Comparison of ENCODE assay signal across 19 mouse cellular contexts in genomic region chr2:26434791-26435572, GRCm38 (mm10). TPM values are rescaled to one million over a fixed set of nuclear protein-coding genes. Genes with fewer than 3 reads are reported as not detected.
A peak's percentile ranks its signal among the peaks of the same experiment; 100 is the strongest.
DNase-seq lines count a peak whose midpoint lies in the region; ATAC-seq and TF ChIP-seq lines count a peak whose summit lies in the region.
"Had no signal": no experiment of that assay in that cellular context is flagged by ENCODE, and none has a peak within 500 bp of the region (broad histone marks: within the 10 kb centered on the region; RNA-seq: fewer than 3 reads in every experiment).

No protein-coding gene starts in this region.

- no peaks in the 10 kb centered on the region for H3K27me3 ChIP-seq in kidney, postnatal 0 days (ENCODE audit: insufficient read depth, low read length)
- H3K27me3 ChIP-seq in liver, embryonic 11.5 days (replicated peaks; ENCODE audit: control insufficient read depth, insufficient read depth, low read length): no peaks in the 10 kb centered on the region
- no peaks in the 10 kb centered on the region for H3K27me3 ChIP-seq in small intestine, adult 2 months (ENCODE audit: control insufficient read depth, insufficient read depth, low read length)
- H3K27me3 ChIP-seq: embryonic facial prominence, embryonic 13.5 days; megakaryocyte, embryonic 14.5 days had no signal

- H3K36me3 ChIP-seq in kidney, postnatal 0 days (ENCODE audit: insufficient read depth, low read length): peaks cover 69% of the 10 kb centered on the region
- peaks cover 51% of the 10 kb centered on the region for H3K36me3 ChIP-seq in liver, embryonic 11.5 days (ENCODE audit: control insufficient read depth, insufficient read depth, low read length)
- peaks cover 61% of the 10 kb centered on the region for H3K36me3 ChIP-seq in small intestine, adult 2 months (ENCODE audit: control insufficient read depth, insufficient read depth, low read length)

- peak overlapping the region; percentile 39; the same call in 1 of the 2 replicates for H3K27ac ChIP-seq in gastrocnemius, adult 2 months
- H3K27ac ChIP-seq in kidney, postnatal 0 days: peak overlapping the region; percentile 14
- peak overlapping the region; percentile 9; the same call in 1 of the 2 replicates for H3K27ac ChIP-seq in liver, embryonic 11.5 days (ENCODE audit: low read depth, low read length)
- peak overlapping the region; percentile 76 for H3K27ac ChIP-seq in small intestine, adult 2 months (ENCODE audit: insufficient read depth, low read depth, low read length)
- no peak overlapping the region for H3K27ac ChIP-seq in left cerebral cortex, adult 2 months
- H3K27ac ChIP-seq: embryonic facial prominence, embryonic 13.5 days; hindbrain, embryonic 10.5 days; hindbrain, postnatal 0 days had no signal

- no peak overlapping the region for H3K9ac ChIP-seq in kidney, postnatal 0 days (ENCODE audit: low read depth, low read length)
- H3K9ac ChIP-seq in liver, embryonic 11.5 days (ENCODE audit: low read depth, low read length): no peak overlapping the region
- H3K9ac ChIP-seq: embryonic facial prominence, embryonic 13.5 days had no signal

- 93% methylated on average over 7 of the region's 7 CpGs for WGBS in kidney, postnatal 0 days
- WGBS in liver, embryonic 11.5 days: 83% methylated on average over 7 of the region's 7 CpGs
- WGBS in small intestine, adult 2 months: 77% methylated on average over 7 of the region's 7 CpGs

- ATAC-seq in kidney, postnatal 0 days (replicated peaks; ENCODE audit: low FRiP score, low read depth): peak; percentile 80
- peak; percentile 47 for ATAC-seq in liver, embryonic 11.5 days (replicated peaks; ENCODE audit: low FRiP score)
- ATAC-seq: forebrain, embryonic 14.5 days; hindbrain, postnatal 0 days had no signal

- TF ChIP-seq CTCF in gastrocnemius, adult 2 months (IDR thresholded peaks at IDR 0.05): no peak
- no peak for TF ChIP-seq CTCF in kidney, postnatal 0 days (IDR thresholded peaks at IDR 0.05; ENCODE audit: low read depth)
- TF ChIP-seq CTCF in small intestine, adult 2 months (IDR thresholded peaks at IDR 0.05; ENCODE audit: extremely low read depth, insufficient read length, insufficient replicate concordance, low read depth, low read length): no peak
- no peak for TF ChIP-seq CTCF in left cerebral cortex, adult 2 months (IDR thresholded peaks at IDR 0.05)

- H3K4me2 ChIP-seq in kidney, postnatal 0 days (ENCODE audit: low read length): no peak overlapping the region
- 0 out of 2 replicates have a peak overlapping the region, but pooled peaks have one; percentile 21 for H3K4me2 ChIP-seq in liver, embryonic 11.5 days
- H3K4me2 ChIP-seq: embryonic facial prominence, embryonic 13.5 days had no signal

- H3K9me3 ChIP-seq in kidney, postnatal 0 days (replicated peaks; ENCODE audit: low read length): no peaks in the 10 kb centered on the region
- H3K9me3 ChIP-seq in liver, embryonic 11.5 days (ENCODE audit: control insufficient read depth, low read length): no peaks in the 10 kb centered on the region
- H3K9me3 ChIP-seq: embryonic facial prominence, embryonic 13.5 days; hindbrain, embryonic 10.5 days; megakaryocyte, embryonic 14.5 days had no signal

- intact Hi-C loops in gastrocnemius, adult 2 months (cut with DNase I): no loop called here
- intact Hi-C loops in gastrocnemius, postnatal 36 days (cut with DNase I): no loop called here
- intact Hi-C loops in left cerebral cortex, adult 2 months (cut with DNase I): no loop called here
- intact Hi-C loops in left cerebral cortex, postnatal 10 days (cut with DNase I): no loop called here

- TF ChIP-seq POLR2A in small intestine, adult 2 months (IDR thresholded peaks at IDR 0.05; ENCODE audit: low read depth, low read length): no peak

- no peaks in the 10 kb centered on the region for H3K4me1 ChIP-seq in kidney, postnatal 0 days (replicated peaks; ENCODE audit: insufficient read depth, low read length)
- peaks cover 8% of the 10 kb centered on the region; the same call in 1 of the 2 replicates for H3K4me1 ChIP-seq in liver, embryonic 11.5 days (replicated peaks; ENCODE audit: control insufficient read depth, insufficient read depth, low read length)
- H3K4me1 ChIP-seq in small intestine, adult 2 months (ENCODE audit: control insufficient read depth, insufficient read depth, insufficient read length, low read length): peaks cover 7% of the 10 kb centered on the region

- no peak for DNase-seq in gastrocnemius, adult 2 months
- DNase-seq in gastrocnemius, postnatal 36 days: no peak
- peak; percentile 11 for DNase-seq in kidney, postnatal 0 days (ENCODE audit: low spot score)
- DNase-seq in liver, embryonic 11.5 days (ENCODE audit: low spot score): no peak
- DNase-seq in heart, postnatal 4 days: no peak
- DNase-seq in left cerebral cortex, adult 2 months (ENCODE audit: extremely low spot score in 1 of 2, low spot score in 2 of 2): no peak
- no peak for DNase-seq in left cerebral cortex, postnatal 10 days (ENCODE audit: extremely low spot score in 1 of 2, low spot score in 2 of 2)
- DNase-seq: adrenal gland, adult 8-10 months; cerebellum, postnatal 10 days; left cerebral cortex, postnatal 4 days; lung, adult 2 months; midbrain, embryonic 14.5 days; thymus, postnatal 14 days had no signal

- H3K4me3 ChIP-seq in gastrocnemius, adult 2 months: no peak overlapping the region
- H3K4me3 ChIP-seq in kidney, postnatal 0 days (replicated peaks; ENCODE audit: low read depth, low read length): no peak overlapping the region
- no peak overlapping the region for H3K4me3 ChIP-seq in liver, embryonic 11.5 days (ENCODE audit: low read depth, low read length)
- no peak overlapping the region for H3K4me3 ChIP-seq in small intestine, adult 2 months (ENCODE audit: low read depth, low read length)
- no peak overlapping the region for H3K4me3 ChIP-seq in left cerebral cortex, adult 2 months
- H3K4me3 ChIP-seq: embryonic facial prominence, embryonic 13.5 days; hindbrain, embryonic 10.5 days; megakaryocyte, embryonic 14.5 days had no signal

RNA-seq across cellular contexts. Expression of gene Sec16a, which starts 10.0 kb away (rescaled TPM):
- 10 to 100 TPM; 27.2 to 30.4 TPM for total RNA-seq in gastrocnemius, adult 2 months (2021)
- total RNA-seq in gastrocnemius, postnatal 36 days (2021): 10 to 100 TPM; 21.0 to 23.9 TPM
- polyA plus RNA-seq in kidney, postnatal 0 days (2015; fragmentation: Nextera tagmentation; extraction: Ambion mirVana): 16.4 and 16.6 TPM in 2 replicates
- 33.7 TPM in 2 replicates for polyA plus RNA-seq in liver, embryonic 11.5 days (2014; fragmentation: Nextera tagmentation; extraction: Ambion mirVana)
- 72.4 and 105 TPM in 2 replicates for polyA plus RNA-seq in small intestine, adult 2 months (2012; rRNA removed)
- total RNA-seq in heart, postnatal 4 days (2021): 10 to 100 TPM; 37.0 to 39.0 TPM
- 10 to 100 TPM; 50.6 to 50.9 TPM for total RNA-seq in left cerebral cortex, adult 2 months (2021)
- total RNA-seq in left cerebral cortex, postnatal 10 days (2021): 10 to 100 TPM; 43.6 to 46.3 TPM

RNA-seq across cellular contexts. Expression of gene Inpp5e, which starts 26.0 kb away (rescaled TPM):
- total RNA-seq in gastrocnemius, adult 2 months (2021): 1 to 10 TPM; 7.9 to 9.3 TPM
- 1 to 10 TPM; 7.4 TPM for total RNA-seq in gastrocnemius, postnatal 36 days (2021)
- 18.6 and 18.9 TPM in 2 replicates for polyA plus RNA-seq in kidney, postnatal 0 days (2015; fragmentation: Nextera tagmentation; extraction: Ambion mirVana)
- polyA plus RNA-seq in liver, embryonic 11.5 days (2014; fragmentation: Nextera tagmentation; extraction: Ambion mirVana): 17.7 and 19.2 TPM in 2 replicates
- polyA plus RNA-seq in small intestine, adult 2 months (2012; rRNA removed): 9.0 and 17.4 TPM in 2 replicates
- 10 to 100 TPM; 13.4 to 14.3 TPM for total RNA-seq in heart, postnatal 4 days (2021)
- total RNA-seq in left cerebral cortex, adult 2 months (2021): 10 to 100 TPM; 28.1 to 28.2 TPM
- 10 to 100 TPM; 17.3 to 19.6 TPM for total RNA-seq in left cerebral cortex, postnatal 10 days (2021)

RNA-seq across cellular contexts. Expression of gene Pmpca, which starts 45.8 kb away (rescaled TPM):
- total RNA-seq in gastrocnemius, adult 2 months (2021): 100 to 1,000 TPM; 133 to 141 TPM
- total RNA-seq in gastrocnemius, postnatal 36 days (2021): 100 to 1,000 TPM; 137 TPM
- polyA plus RNA-seq in kidney, postnatal 0 days (2015; fragmentation: Nextera tagmentation; extraction: Ambion mirVana): 74.3 and 80.9 TPM in 2 replicates
- polyA plus RNA-seq in liver, embryonic 11.5 days (2014; fragmentation: Nextera tagmentation; extraction: Ambion mirVana): 147 and 150 TPM in 2 replicates
- polyA plus RNA-seq in small intestine, adult 2 months (2012; rRNA removed): 12.0 and 17.7 TPM in 2 replicates
- 100 to 1,000 TPM; 107 to 113 TPM for total RNA-seq in heart, postnatal 4 days (2021)
- 10 to 100 TPM; 93.6 to 94.4 TPM for total RNA-seq in left cerebral cortex, adult 2 months (2021)
- 100 to 1,000 TPM; 126 to 129 TPM for total RNA-seq in left cerebral cortex, postnatal 10 days (2021)

RNA-seq across cellular contexts. Expression of gene Entr1, which starts 45.9 kb away (rescaled TPM):
- 10 to 100 TPM; 25.2 to 33.1 TPM for total RNA-seq in gastrocnemius, adult 2 months (2021)
- 10 to 100 TPM; 22.5 to 24.0 TPM for total RNA-seq in gastrocnemius, postnatal 36 days (2021)
- polyA plus RNA-seq in kidney, postnatal 0 days (2015; fragmentation: Nextera tagmentation; extraction: Ambion mirVana): 88.0 and 94.9 TPM in 2 replicates
- polyA plus RNA-seq in liver, embryonic 11.5 days (2014; fragmentation: Nextera tagmentation; extraction: Ambion mirVana): 94.4 and 95.7 TPM in 2 replicates
- polyA plus RNA-seq in small intestine, adult 2 months (2012; rRNA removed): 31.3 and 60.0 TPM in 2 replicates
- 10 to 100 TPM; 55.5 to 62.3 TPM for total RNA-seq in heart, postnatal 4 days (2021)
- 100 to 1,000 TPM; 152 to 164 TPM for total RNA-seq in left cerebral cortex, adult 2 months (2021)
- total RNA-seq in left cerebral cortex, postnatal 10 days (2021): 100 to 1,000 TPM; 187 to 190 TPM

RNA-seq across cellular contexts. Expression of gene Snapc4, which starts 54.5 kb away (rescaled TPM):
- total RNA-seq in gastrocnemius, adult 2 months (2021): 1 to 10 TPM; 7.5 to 8.6 TPM
- total RNA-seq in gastrocnemius, postnatal 36 days (2021): 1 to 10 TPM; 3.7 to 9.0 TPM
- 12.9 and 14.6 TPM in 2 replicates for polyA plus RNA-seq in kidney, postnatal 0 days (2015; fragmentation: Nextera tagmentation; extraction: Ambion mirVana)
- polyA plus RNA-seq in liver, embryonic 11.5 days (2014; fragmentation: Nextera tagmentation; extraction: Ambion mirVana): 36.4 and 41.6 TPM in 2 replicates
- polyA plus RNA-seq in small intestine, adult 2 months (2012; rRNA removed): 14.0 and 20.4 TPM in 2 replicates
- 10 to 100 TPM; 20.8 to 21.0 TPM for total RNA-seq in heart, postnatal 4 days (2021)
- 10 to 100 TPM; 74.2 to 78.2 TPM for total RNA-seq in left cerebral cortex, adult 2 months (2021)
- total RNA-seq in left cerebral cortex, postnatal 10 days (2021): 10 to 100 TPM; 78.8 to 80.9 TPM
